Mouse (Mus musculus) cerebellum, adult 2 months (tissue): ENCODE results near the gene Extl2. TPM values are rescaled to one million over a fixed set of nuclear protein-coding genes. Genes with fewer than 3 reads are reported as not detected.

Experiments used
- DNase-seq, 2 experiments: peaks; one replicate each; pipeline ENCODE4 v3.0.0; 2021
- H3K27ac ChIP-seq: fragments of 200-500 bp; 2 replicates; pipeline ENCODE4 v1.5.1; 2012; ENCODE audit warnings: low read length, control low read depth, inconsistent platforms; ENCODE audit not compliant: insufficient read depth
- H3K27me3 ChIP-seq: fragments of 200-500 bp; 2 replicates; pipeline ENCODE4 v1.6.1; 2012; ENCODE audit warnings: inconsistent platforms, mild to moderate bottlenecking, low read length, moderate library complexity; ENCODE audit not compliant: control insufficient read depth, insufficient read depth
- H3K4me1 ChIP-seq: fragments of 200-500 bp; 2 replicates; pipeline ENCODE4 v1.6.1; 2011; ENCODE audit warnings: low read length; ENCODE audit not compliant: control insufficient read depth, insufficient read depth
- H3K4me3 ChIP-seq: fragments of 200-500 bp; replicated peaks from 2 replicates; pipeline ENCODE3; 2011; ENCODE audit warnings: mild to moderate bottlenecking, low read depth, low read length, control low read depth; ENCODE audit not compliant: insufficient read depth
- CTCF ChIP-seq: fragments of 200-500 bp; IDR thresholded peaks from 2 replicates; pipeline ENCODE4 v1.5.1; 2011; ENCODE audit warnings: low read depth, mild to moderate bottlenecking, control low read depth, low read length, moderate library complexity, borderline replicate concordance; ENCODE audit not compliant: insufficient read depth
- POLR2A ChIP-seq: fragments of 200-500 bp; IDR thresholded peaks from 2 replicates; pipeline ENCODE4 v1.6.1; 2011; ENCODE audit warnings: low read length, control low read depth, borderline replicate concordance; ENCODE audit not compliant: insufficient read depth
- WGBS: fragments of 180-500 bp; shearing (Covaris S2); methylation state at CpG from one replicate; pipeline ENCODE4 v1.1.7; 2018; 5-methylcytosine and 5-hydroxymethylcytosine counted together
- polyA plus RNA-seq: library from polyadenylated mRNA; depleted of rRNA; stranded (reverse); fragments of >200 nt; gene quantifications from 2 replicates; pipeline ENCODE4 v1.2.3, GENCODE M21; 2012

Gene Extl2
- polyA plus RNA-seq, 1 experiment = 70.0 TPM

- peak overlapping the region; percentile 86 for H3K27ac ChIP-seq
- H3K27me3 ChIP-seq = no peaks in the 10 kb centered on the region
- peaks cover 53% of the 10 kb centered on the region for H3K4me1 ChIP-seq
- WGBS = 9% methylated on average over 13 of the region's 13 CpGs
- DNase-seq = peak; percentile 78 to 86
- no peak for TF ChIP-seq CTCF
- peak; percentile 23; the same call in 1 of the 2 replicates for TF ChIP-seq POLR2A
- H3K4me3 ChIP-seq = peak overlapping the region; percentile 24
Observed at GRCm38 (mm10) chr3:116016116-116016515, 8.9 kb downstream of the Extl2 start.

- no peak overlapping the region for H3K4me3 ChIP-seq
- WGBS = 18% methylated on average over 4 of the region's 4 CpGs
- TF ChIP-seq CTCF (no peak), POLR2A (no peak)
- no peaks in the 10 kb centered on the region for H3K27me3 ChIP-seq
- H3K27ac ChIP-seq = peak overlapping the region; percentile 88
- peaks cover 58% of the 10 kb centered on the region for H3K4me1 ChIP-seq
- DNase-seq = peak; percentile 48 to 53
Observed at GRCm38 (mm10) chr3:116018606-116019005, 11.3 kb downstream of the Extl2 start.

- Histone ChIP-seq H3K27ac (peak overlapping the region; percentile 88), H3K4me1 (peaks cover 59% of the 10 kb centered on the region), H3K27me3 (no peaks in the 10 kb centered on the region), H3K4me3 (no peak overlapping the region)
- WGBS = 27% methylated on average over 5 of the region's 5 CpGs
- TF ChIP-seq CTCF = no peak
- no peak for TF ChIP-seq POLR2A
- peak; percentile 45 to 58 for DNase-seq
Observed at GRCm38 (mm10) chr3:116019136-116019535, 11.9 kb downstream of the Extl2 start.

DNA sequence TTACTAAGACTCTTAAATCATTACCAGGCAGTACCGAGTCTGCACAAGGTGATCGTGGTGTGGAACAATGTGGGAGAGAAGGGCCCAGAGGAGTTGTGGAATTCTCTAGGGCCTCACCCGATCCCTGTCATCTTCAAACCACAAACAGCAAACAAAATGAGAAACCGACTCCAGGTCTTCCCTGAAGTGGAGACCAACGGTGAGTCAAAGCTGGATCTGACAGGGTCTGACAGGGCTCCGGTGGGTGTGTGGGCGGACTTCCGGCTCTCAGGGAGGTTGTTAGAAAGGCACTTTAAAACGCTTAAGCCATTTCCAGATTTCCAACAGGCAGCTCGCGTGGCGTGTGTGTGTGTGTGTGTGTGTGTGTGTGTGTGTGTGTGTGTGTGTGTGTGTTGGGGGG lies 17.0 kb downstream of the Extl2 start:
- peaks cover 44% of the 10 kb centered on the region for H3K4me1 ChIP-seq
- DNase-seq = no peak
- H3K4me3 ChIP-seq = no peak overlapping the region
- no peak for TF ChIP-seq POLR2A
- TF ChIP-seq CTCF = no peak
- WGBS = 65% methylated on average over 12 of the region's 12 CpGs
- no peaks in the 10 kb centered on the region for H3K27me3 ChIP-seq
- peak overlapping the region; percentile 77 for H3K27ac ChIP-seq

DNA sequence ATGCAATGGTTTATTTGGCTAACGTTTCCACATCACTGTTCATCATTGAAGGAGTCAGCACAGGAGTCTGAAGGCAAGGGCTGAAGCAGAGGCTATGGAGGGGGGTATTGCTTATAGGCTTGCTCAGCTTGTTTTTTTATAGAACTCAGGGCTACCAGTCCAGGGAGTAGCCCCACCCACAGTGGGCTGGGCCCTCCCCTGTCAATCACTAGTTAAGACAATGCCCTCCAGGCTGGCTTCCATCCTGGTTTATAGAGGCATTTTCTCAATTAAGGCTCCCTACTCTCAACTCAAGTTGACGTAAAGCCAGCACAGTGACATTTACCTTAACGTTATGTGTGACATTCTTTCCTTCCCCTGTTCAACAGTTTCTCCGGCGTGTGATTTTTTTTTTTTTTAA lies 17.4 kb downstream of the Extl2 start:
- TF ChIP-seq CTCF = no peak
- no peak for TF ChIP-seq POLR2A
- H3K27ac ChIP-seq = peak overlapping the region; percentile 77
- 39% methylated on average over 5 of the region's 5 CpGs for WGBS
- H3K27me3 ChIP-seq = no peaks in the 10 kb centered on the region
- peak in 1 of 2 experiments; percentile 47 for DNase-seq
- peaks cover 40% of the 10 kb centered on the region for H3K4me1 ChIP-seq
- no peak overlapping the region for H3K4me3 ChIP-seq

DNA sequence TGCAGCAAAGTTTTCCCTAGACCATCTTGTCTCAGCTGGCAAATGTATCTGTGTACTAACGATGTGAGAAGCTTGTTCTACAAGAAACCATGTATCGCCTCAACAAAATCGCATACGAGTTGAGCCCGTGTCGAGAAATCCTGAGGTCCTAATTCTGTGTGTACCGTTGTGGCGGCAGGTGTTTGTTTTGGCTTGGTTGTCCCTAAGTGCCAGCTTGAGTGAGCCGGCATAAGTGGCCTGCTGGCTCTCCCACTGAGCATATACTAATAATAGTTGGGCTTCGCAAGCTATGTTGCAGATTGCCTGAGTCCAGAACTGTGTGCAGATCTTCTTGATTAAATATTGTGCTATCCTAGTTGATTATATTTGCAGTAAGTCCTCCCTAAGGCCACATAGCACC lies 18.4 kb downstream of the Extl2 start:
- Histone ChIP-seq H3K4me3 (peak overlapping the region; percentile 21), H3K27ac (peak overlapping the region; percentile 67; the same call in 1 of the 2 replicates), H3K4me1 (peaks cover 37% of the 10 kb centered on the region), H3K27me3 (no peaks in the 10 kb centered on the region)
- WGBS = 10% methylated on average over 10 of the region's 10 CpGs
- TF ChIP-seq POLR2A = no peak
- no peak for TF ChIP-seq CTCF
- DNase-seq = peak; percentile 83 to 93

- Histone ChIP-seq H3K27me3 (no peaks in the 10 kb centered on the region), H3K27ac (peak overlapping the region; percentile 20; the same call in 1 of the 2 replicates), H3K4me1 (peaks cover 36% of the 10 kb centered on the region), H3K4me3 (no peak overlapping the region)
- DNase-seq = peak in 1 of 2 experiments; percentile 29
- no peak for TF ChIP-seq CTCF
- TF ChIP-seq POLR2A = no peak
- 65% methylated on average over 20 of the region's 20 CpGs for WGBS
Observed at GRCm38 (mm10) chr3:116026996-116027395, 19.7 kb downstream of the Extl2 start.

DNA sequence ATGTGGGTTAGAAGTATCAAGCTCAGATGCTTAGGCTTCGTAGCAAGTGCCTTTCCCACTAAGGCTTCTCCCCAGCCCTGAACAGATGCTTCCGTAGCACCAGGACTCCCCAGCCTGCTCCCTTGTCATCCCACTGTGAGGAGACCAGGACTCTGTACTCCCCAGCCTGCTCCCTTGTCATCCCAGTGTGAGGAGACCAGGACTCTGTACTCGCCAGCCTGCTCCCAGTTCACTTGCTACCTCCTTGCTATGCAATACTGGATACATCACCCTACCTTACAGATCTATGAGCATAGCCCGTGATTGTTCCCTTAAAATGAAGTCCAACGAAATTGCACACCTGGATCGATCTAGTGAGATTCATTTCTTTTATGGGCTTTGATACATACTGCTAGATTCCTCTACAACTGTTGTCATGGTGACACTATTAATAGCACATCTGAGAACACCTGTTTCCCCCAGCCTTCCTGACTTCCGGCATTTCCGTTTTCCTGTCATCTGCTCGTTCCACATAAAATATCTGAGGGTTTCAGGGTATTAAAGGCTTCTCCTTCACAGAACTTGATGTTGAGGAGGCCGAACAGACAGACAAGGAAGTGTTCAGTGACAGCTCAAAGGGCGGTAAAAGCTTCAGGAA lies 23.0 kb downstream of the Extl2 start:
- WGBS = 68% methylated on average over 11 of the region's 11 CpGs
- TF ChIP-seq POLR2A (no peak), CTCF (no peak)
- H3K27ac ChIP-seq = no peak overlapping the region
- DNase-seq = peak in 1 of 2 experiments; percentile 12
- H3K4me1 ChIP-seq = peaks cover 20% of the 10 kb centered on the region
- H3K27me3 ChIP-seq = no peaks in the 10 kb centered on the region
- H3K4me3 ChIP-seq = no peak overlapping the region
